Mouse (Mus musculus): Measurements from ENCODE around the gene Dazl.

GRCm38 (mm10) chr17:50334694-50335093 is 41.3 kb upstream of the Dazl start:
- TF ChIP-seq POLR2A (IDR thresholded peaks at IDR 0.05; ENCODE audit: borderline replicate concordance, control insufficient read depth, low read depth, low read length) = no peak
- no peak for TF ChIP-seq CTCF (IDR thresholded peaks at IDR 0.05; ENCODE audit: control insufficient read depth, insufficient read depth, low read length)
